ENCODE assay signal across 20 mouse cellular contexts in the genomic region with DNA sequence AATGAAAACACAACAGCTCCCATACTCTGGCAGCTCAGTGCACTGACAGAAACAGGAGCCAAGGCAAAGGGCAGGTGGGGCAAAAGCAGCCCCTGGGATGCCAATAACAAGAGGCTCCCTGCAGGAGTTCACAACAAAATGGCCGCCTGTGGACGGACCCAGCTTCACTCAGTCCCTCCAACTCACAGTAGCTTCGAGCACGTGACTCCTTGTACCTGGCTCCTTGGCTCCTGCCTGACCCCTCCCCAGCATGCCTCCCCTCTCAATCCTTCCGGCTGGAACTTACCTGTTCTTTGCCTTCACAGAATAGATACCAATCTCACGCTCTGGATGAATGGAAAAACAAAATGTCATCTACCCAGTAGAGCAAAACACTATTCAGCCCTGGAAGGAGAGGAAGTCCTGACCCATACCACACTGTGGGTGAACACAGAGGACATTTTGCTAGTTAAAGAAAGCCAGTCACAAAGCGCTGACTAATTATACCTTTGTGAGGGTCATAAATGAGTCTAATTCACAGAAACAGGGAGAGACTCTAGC.
DNase-seq lines count a peak whose midpoint lies in the region; ATAC-seq and TF ChIP-seq lines count a peak whose summit lies in the region.
"Had no signal": no experiment of that assay in that cellular context is flagged by ENCODE, and none has a peak within 500 bp of the region (broad histone marks: within the 10 kb centered on the region; RNA-seq: fewer than 3 reads in every experiment).

No protein-coding gene starts in this region.

- intact Hi-C loops in left cerebral cortex, adult 2 months (cut with DNase I): no loop called here

- 81% methylated on average over 7 of the region's 7 CpGs for WGBS in lung, embryonic 16.5 days
- 73% methylated on average over 7 of the region's 7 CpGs for WGBS in kidney, embryonic 15.5 days
- 91% methylated on average over 7 of the region's 7 CpGs for WGBS in hindbrain, embryonic 12.5 days

- H3K36me3 ChIP-seq in lung, embryonic 16.5 days (ENCODE audit: control insufficient read depth, insufficient read depth, low read length): no peaks in the 10 kb centered on the region
- no peaks in the 10 kb centered on the region for H3K36me3 ChIP-seq in kidney, embryonic 15.5 days
- H3K36me3 ChIP-seq in hindbrain, embryonic 12.5 days: 0 out of 2 replicates have a peak, but pooled peaks cover 5% of the 10 kb centered on the region
- H3K36me3 ChIP-seq: embryonic facial prominence, embryonic 13.5 days; forebrain, embryonic 15.5 days; heart, embryonic 10.5 days; hindbrain, embryonic 15.5 days had no signal

- H3K9ac ChIP-seq in lung, embryonic 16.5 days (ENCODE audit: low read length): no peak overlapping the region
- no peak overlapping the region for H3K9ac ChIP-seq in kidney, embryonic 15.5 days
- H3K9ac ChIP-seq in hindbrain, embryonic 12.5 days: no peak overlapping the region
- H3K9ac ChIP-seq: embryonic facial prominence, embryonic 13.5 days; forebrain, embryonic 15.5 days; hindbrain, embryonic 15.5 days had no signal

- DNase-seq in lung, postnatal 4 days: no peak
- DNase-seq in kidney, adult 18-20 months: peak; percentile 22
- DNase-seq in kidney, postnatal 4 days: peak; percentile 27 to 37
- DNase-seq in left cerebral cortex, adult 2 months (ENCODE audit: extremely low spot score in 1 of 2, low spot score in 2 of 2): no peak
- DNase-seq: adrenal gland, postnatal 36 days; cerebellum, postnatal 14 days; embryo, embryonic 11 days; gastrocnemius, postnatal 10 days; heart, postnatal 4 days; right cerebral cortex, adult 18-20 months; right cerebral cortex, postnatal 4 days had no signal

- no peak for TF ChIP-seq CTCF in left cerebral cortex, adult 2 months (IDR thresholded peaks at IDR 0.05)

- H3K4me2 ChIP-seq in lung, embryonic 16.5 days (ENCODE audit: low read depth, low read length): no peak overlapping the region
- no peak overlapping the region for H3K4me2 ChIP-seq in kidney, embryonic 15.5 days
- no peak overlapping the region for H3K4me2 ChIP-seq in hindbrain, embryonic 12.5 days (replicated peaks)
- H3K4me2 ChIP-seq: embryonic facial prominence, embryonic 13.5 days; forebrain, embryonic 15.5 days; hindbrain, embryonic 15.5 days; midbrain, embryonic 11.5 days had no signal

- H3K27ac ChIP-seq in lung, embryonic 16.5 days (ENCODE audit: low read length): no peak overlapping the region
- peak overlapping the region; percentile 80 for H3K27ac ChIP-seq in kidney, embryonic 15.5 days
- H3K27ac ChIP-seq in hindbrain, embryonic 12.5 days: no peak overlapping the region
- no peak overlapping the region for H3K27ac ChIP-seq in left cerebral cortex, adult 2 months
- H3K27ac ChIP-seq: embryonic facial prominence, embryonic 13.5 days; forebrain, embryonic 15.5 days; heart, embryonic 10.5 days; hindbrain, embryonic 15.5 days had no signal

- H3K4me1 ChIP-seq in lung, embryonic 16.5 days (replicated peaks; ENCODE audit: control insufficient read depth, insufficient read depth, low read length): no peaks in the 10 kb centered on the region
- peaks cover 8% of the 10 kb centered on the region; the same call in 1 of the 2 replicates for H3K4me1 ChIP-seq in kidney, embryonic 15.5 days
- H3K4me1 ChIP-seq in hindbrain, embryonic 12.5 days: peaks cover 31% of the 10 kb centered on the region
- H3K4me1 ChIP-seq: heart, embryonic 10.5 days had no signal

- no peak overlapping the region for H3K4me3 ChIP-seq in lung, embryonic 16.5 days (ENCODE audit: low read length)
- no peak overlapping the region for H3K4me3 ChIP-seq in kidney, embryonic 15.5 days (replicated peaks)
- no peak overlapping the region for H3K4me3 ChIP-seq in hindbrain, embryonic 12.5 days
- H3K4me3 ChIP-seq in left cerebral cortex, adult 2 months: no peak overlapping the region
- H3K4me3 ChIP-seq: embryonic facial prominence, embryonic 13.5 days; erythroblast, embryonic 14.5 days; forebrain, embryonic 15.5 days; heart, embryonic 10.5 days; hindbrain, embryonic 15.5 days had no signal

- H3K9me3 ChIP-seq in lung, embryonic 16.5 days (ENCODE audit: control insufficient read depth, low read length): no peaks in the 10 kb centered on the region
- H3K9me3 ChIP-seq in kidney, embryonic 15.5 days (replicated peaks): no peaks in the 10 kb centered on the region
- H3K9me3 ChIP-seq in hindbrain, embryonic 12.5 days (replicated peaks): no peaks in the 10 kb centered on the region
- H3K9me3 ChIP-seq: embryonic facial prominence, embryonic 13.5 days; forebrain, embryonic 15.5 days; heart, embryonic 10.5 days; hindbrain, embryonic 15.5 days had no signal

- ATAC-seq in lung, embryonic 16.5 days (ENCODE audit: low read depth): peak; percentile 41; the same call in 1 of the 2 replicates
- ATAC-seq in kidney, embryonic 15.5 days (replicated peaks; ENCODE audit: low FRiP score): peak; percentile 89
- no peak for ATAC-seq in hindbrain, embryonic 12.5 days (ENCODE audit: low FRiP score)
- ATAC-seq: forebrain, embryonic 15.5 days had no signal

- H3K27me3 ChIP-seq in lung, embryonic 16.5 days (ENCODE audit: control insufficient read depth, insufficient read depth, low read depth, low read length): no peaks in the 10 kb centered on the region
- H3K27me3 ChIP-seq in kidney, embryonic 15.5 days: no peaks in the 10 kb centered on the region
- H3K27me3 ChIP-seq in hindbrain, embryonic 12.5 days: no peaks in the 10 kb centered on the region
- H3K27me3 ChIP-seq: embryonic facial prominence, embryonic 13.5 days; forebrain, embryonic 15.5 days; hindbrain, embryonic 15.5 days had no signal

Comparison
In these comparisons a context has a peak if more than half of its experiments do, and no peak if none do; other contexts are left out.
1. DNase-seq: peak in kidney, adult 18-20 months (single experiment) and kidney, postnatal 4 days (2 of 2); none in lung, postnatal 4 days (0 of 2) and left cerebral cortex, adult 2 months (0 of 2).